Mouse (Mus musculus) mouse embryonic stem cell (cell line): ENCODE data around the gene Emp1.

Experiments used
- in situ Hi-C, 2 experiments: fragments of 300-500 bp; cut with MboI; formaldehyde crosslinking; loops; 1 replicate in 1 of 2; 3 replicates in 1 of 2; pipeline ENCODE4 v1.14.3; 2019 to 2020; ENCODE audit warnings: low sequenced_read_pairs in 2 of 2, low pct_unique_long_range_greater_than_20kb in 1 of 2, mixed read lengths in 1 of 2; ENCODE audit not compliant: unreplicated experiment in 1 of 2

The Emp1 gene

GRCm38 (mm10) chr6:135395375-135395774 lies 33.0 kb downstream of the Emp1 start:
- in situ Hi-C loops, result no loop called here

GRCm38 (mm10) chr6:135397089-135397488 lies 34.7 kb downstream of the Emp1 start:
- in situ Hi-C loops, result no loop called here

GRCm38 (mm10) chr6:135397788-135398187 lies 35.4 kb downstream of the Emp1 start:
- in situ Hi-C loops, result no loop called here

DNA sequence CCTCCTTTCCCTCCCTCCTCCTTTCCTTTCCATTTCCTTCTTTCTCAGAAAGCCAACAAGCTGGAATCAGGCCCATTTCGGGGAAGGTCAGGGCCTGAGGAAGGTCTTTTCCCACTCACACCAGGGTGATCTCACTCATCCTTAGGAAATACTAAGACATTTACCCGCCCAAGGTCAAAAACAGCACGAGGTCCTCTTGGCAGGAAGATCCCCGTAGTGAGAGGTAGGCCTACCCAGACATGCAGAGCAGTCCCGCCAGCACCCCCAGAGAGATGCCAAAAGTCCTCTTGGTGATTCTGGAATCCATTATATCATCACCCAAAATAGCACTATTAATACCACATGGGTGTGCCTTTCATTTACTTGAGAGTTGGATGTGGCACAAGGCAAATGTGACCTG lies 36.5 kb downstream of the Emp1 start:
- in situ Hi-C loops, result no loop called here

- in situ Hi-C loops, result no loop called here
These were observed 38.0 kb downstream of the Emp1 start for GRCm38 (mm10) chr6:135400306-135400705.

- in situ Hi-C loops, result no loop called here
These were observed 42.7 kb downstream of the Emp1 start for GRCm38 (mm10) chr6:135405093-135405492.

DNA sequence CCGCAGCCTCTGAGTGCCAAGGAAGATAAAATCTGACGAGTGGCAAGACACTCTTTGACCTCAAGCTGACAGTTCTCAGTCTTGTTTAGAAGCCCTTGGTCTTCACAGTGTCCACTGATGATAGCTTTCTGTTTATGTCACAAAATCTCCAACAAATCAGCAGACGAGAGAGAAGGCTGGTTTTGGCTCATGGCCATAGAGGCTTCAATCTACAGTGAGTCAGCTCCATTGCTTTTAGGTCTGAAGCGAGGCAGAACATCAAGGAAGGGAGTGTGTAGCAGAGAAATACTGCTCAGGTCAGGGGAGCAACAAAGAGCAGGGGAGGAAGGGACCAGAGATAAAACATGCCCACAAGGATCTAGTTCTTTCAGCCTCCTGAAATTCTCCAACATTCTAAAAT lies 45.0 kb downstream of the Emp1 start:
- in situ Hi-C loops, result no loop called here

- in situ Hi-C loops, result no loop called here
These were observed 49.5 kb downstream of the Emp1 start for GRCm38 (mm10) chr6:135411712-135412319.

- in situ Hi-C loops, result no loop called here
These were observed 50.3 kb downstream of the Emp1 start for GRCm38 (mm10) chr6:135412649-135413048.

DNA sequence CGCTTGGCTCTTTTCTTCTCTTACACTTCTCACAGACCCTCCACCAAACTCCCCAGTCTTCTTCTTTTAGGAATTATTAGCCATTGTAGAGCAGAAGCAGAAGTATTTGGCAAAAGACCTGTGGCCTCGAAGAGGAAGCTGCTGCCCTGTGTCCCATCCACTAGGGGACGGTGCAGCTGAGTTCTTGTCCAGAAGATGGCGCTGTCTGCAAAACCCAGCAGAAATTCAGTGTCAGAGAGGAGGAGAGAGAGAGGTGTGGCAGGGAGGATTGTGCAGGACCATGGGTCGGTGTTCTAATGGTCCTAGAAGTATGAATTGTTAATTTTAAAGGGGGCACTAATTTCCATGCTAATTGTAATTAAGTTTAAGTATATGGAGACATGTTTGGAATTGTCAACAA lies 55.1 kb downstream of the Emp1 start:
- in situ Hi-C loops, result no loop called here

DNA sequence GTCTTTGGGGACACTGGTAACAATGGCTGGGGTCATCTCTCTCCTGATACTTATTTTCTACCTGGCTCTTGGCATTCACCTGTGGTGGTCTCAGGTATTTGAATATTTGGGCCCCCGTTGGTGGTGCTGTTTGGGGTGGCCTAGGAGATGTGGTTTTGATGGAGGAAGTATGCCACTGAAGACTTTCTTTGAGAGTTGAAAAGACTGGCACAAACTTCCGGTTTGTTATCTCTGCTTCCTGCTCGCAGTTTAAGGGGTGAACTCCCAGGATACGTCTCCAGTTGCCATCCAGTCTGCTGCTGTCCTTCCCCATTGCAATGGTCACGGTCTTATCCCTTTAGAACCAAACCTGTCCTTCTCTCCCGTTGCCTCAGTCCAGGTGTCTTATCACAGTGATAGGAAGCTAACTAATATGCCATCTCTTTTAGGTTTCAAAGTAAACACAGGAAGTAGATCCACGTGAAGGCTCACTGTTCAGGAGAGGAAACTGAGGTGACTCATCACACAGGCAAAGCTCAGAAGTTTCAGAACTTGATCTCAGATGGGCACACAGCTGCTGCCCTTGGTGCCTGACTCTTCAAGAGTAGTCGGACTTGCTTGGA lies 56.0 kb downstream of the Emp1 start:
- in situ Hi-C loops, result no loop called here

DNA sequence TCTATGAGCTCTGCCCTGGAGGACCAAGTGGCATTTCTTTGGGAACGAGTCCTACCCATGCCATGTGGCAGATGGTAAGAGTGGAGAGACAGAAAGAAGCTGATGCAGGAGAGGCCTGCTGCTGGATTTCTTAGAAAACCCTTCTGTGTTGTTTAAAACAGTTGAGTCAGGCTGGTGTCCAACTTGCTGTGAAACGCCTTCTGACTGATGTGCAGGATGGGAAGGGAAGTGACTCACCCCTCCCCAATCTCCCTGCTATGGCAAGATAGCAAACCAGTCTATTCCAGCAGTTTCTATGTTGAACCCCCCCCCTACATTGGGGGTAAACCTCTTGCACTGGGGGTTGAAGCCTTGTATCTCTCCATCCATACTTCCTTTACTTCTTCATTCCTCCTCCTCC lies 65.9 kb downstream of the Emp1 start:
- in situ Hi-C loops, result loop anchor here in 1 of 2 experiments (25.0 kb wide), 1 partner anchor 434 kb away; no protein-coding TSS in a partner anchor

GRCm38 (mm10) chr6:135429268-135429909 lies 67.0 kb downstream of the Emp1 start:
- in situ Hi-C loops, result loop anchor here in 1 of 2 experiments (25.0 kb wide), 1 partner anchor 433 kb away; no protein-coding TSS in a partner anchor

- in situ Hi-C loops, result loop anchor here in 1 of 2 experiments (25.0 kb wide), 1 partner anchor 432 kb away; no protein-coding TSS in a partner anchor
These were observed 68.2 kb downstream of the Emp1 start for GRCm38 (mm10) chr6:135430441-135430970.
